Mouse (Mus musculus): ENCODE measurements around the gene Hnrnph2.

The Hnrnph2 gene

GRCm38 (mm10) chrX:134600659-134601379 lies at the start of gene Hnrnph2, which contains the start of gene Gla:
Hnrnph2 (plus strand) TSS chrX:134601179.
Gla (minus strand) TSS chrX:134601125.
- DNase-seq (ENCODE audit: low spot score in 2 of 2): peak; percentile 89 to 94

GRCm38 (mm10) chrX:134553326-134553725 lies 47.7 kb upstream of the Hnrnph2 start:
- no peak for DNase-seq (ENCODE audit: low spot score in 2 of 2)

GRCm38 (mm10) chrX:134554425-134554824 lies 46.6 kb upstream of the Hnrnph2 start:
- no peak for DNase-seq (ENCODE audit: low spot score in 2 of 2)

- DNase-seq (ENCODE audit: low spot score in 2 of 2): no peak
These were observed 36.7 kb upstream of the Hnrnph2 start for GRCm38 (mm10) chrX:134564326-134564725.

- no peak for DNase-seq (ENCODE audit: low spot score in 2 of 2)
These were observed 34.3 kb upstream of the Hnrnph2 start for GRCm38 (mm10) chrX:134566536-134567222.

GRCm38 (mm10) chrX:134577896-134578295 lies 23.1 kb upstream of the Hnrnph2 start:
- no peak for DNase-seq (ENCODE audit: low spot score in 2 of 2)

GRCm38 (mm10) chrX:134580528-134581305 lies 20.3 kb upstream of the Hnrnph2 start:
- DNase-seq (ENCODE audit: low spot score in 2 of 2): no peak

GRCm38 (mm10) chrX:134582270-134582669 lies 18.7 kb upstream of the Hnrnph2 start:
- no peak for DNase-seq (ENCODE audit: low spot score in 2 of 2)

- no peak for DNase-seq (ENCODE audit: low spot score in 2 of 2)
These were observed 17.9 kb upstream of the Hnrnph2 start, which contains the start of gene Btk for GRCm38 (mm10) chrX:134582888-134583669. Btk (minus strand) TSS chrX:134583570.

GRCm38 (mm10) chrX:134585103-134586002 lies 15.6 kb upstream of the Hnrnph2 start, which contains the start of gene Rpl36a:
Rpl36a (plus strand) TSS chrX:134585654.
- DNase-seq (ENCODE audit: low spot score in 2 of 2): peak; percentile 85 to 88

- no peak for DNase-seq (ENCODE audit: low spot score in 2 of 2)
These were observed 14.5 kb upstream of the Hnrnph2 start for GRCm38 (mm10) chrX:134586447-134586846.

- DNase-seq (ENCODE audit: low spot score in 2 of 2): no peak
These were observed 12.7 kb upstream of the Hnrnph2 start for GRCm38 (mm10) chrX:134588261-134588660.

GRCm38 (mm10) chrX:134588997-134589396 lies 12.0 kb upstream of the Hnrnph2 start:
- DNase-seq (ENCODE audit: low spot score in 2 of 2): no peak

- DNase-seq (ENCODE audit: low spot score in 2 of 2): no peak
These were observed 11.1 kb upstream of the Hnrnph2 start for GRCm38 (mm10) chrX:134589836-134590235.

GRCm38 (mm10) chrX:134599922-134600565 lies 935 bp upstream of the Hnrnph2 start:
- no peak for DNase-seq (ENCODE audit: low spot score in 2 of 2)

GRCm38 (mm10) chrX:134601380-134602120 lies 571 bp downstream of the Hnrnph2 start:
- DNase-seq (ENCODE audit: low spot score in 2 of 2): peak in 1 of 2 experiments; percentile 16

- no peak for DNase-seq (ENCODE audit: low spot score in 2 of 2)
These were observed 8.5 kb downstream of the Hnrnph2 start for GRCm38 (mm10) chrX:134609472-134609871.

GRCm38 (mm10) chrX:134610984-134611383 lies 10.0 kb downstream of the Hnrnph2 start:
- no peak for DNase-seq (ENCODE audit: low spot score in 2 of 2)

Data from right cerebral cortex, postnatal 36 days (tissue).